Mouse (Mus musculus): ENCODE data around the gene Ddx52.

Gene Ddx52

DNA sequence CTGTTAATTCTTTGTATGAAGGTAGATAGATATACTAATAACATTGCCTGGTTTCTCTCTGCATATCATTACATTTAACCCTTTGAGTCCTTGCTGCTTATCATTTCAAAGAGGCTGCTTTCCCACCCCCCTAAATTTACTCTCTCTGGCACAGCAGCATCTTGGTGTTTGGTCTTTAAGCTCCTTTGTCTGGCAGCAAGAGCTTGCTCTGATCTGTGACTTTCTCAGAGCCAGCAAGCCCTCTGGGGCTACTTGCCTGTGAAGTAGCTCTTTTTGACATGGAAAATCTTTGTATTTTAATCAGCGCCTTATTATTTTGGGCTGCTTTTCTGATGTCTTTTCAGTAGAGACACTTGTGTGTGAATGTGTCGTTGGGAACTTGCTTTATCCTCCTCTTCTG, 69.7 kb downstream of the Ddx52 start:
- in situ Hi-C loops (cut with MboI; ENCODE audit: unreplicated experiment in 2 of 2), result no loop called here

Measured in v-Abl transformed pro-B cells (cell line).